Mouse (Mus musculus) heart, postnatal 0 days (tissue): ENCODE measurements around the gene Wwox.

ENCODE experiments used
- CTCF ChIP-seq: IDR thresholded peaks from 2 replicates; pipeline ENCODE4 v1.5.1; 2016; ENCODE audit warnings: antibody characterized with exemption, control low read depth, low read depth
- EP300 ChIP-seq: IDR thresholded peaks from 2 replicates; pipeline ENCODE4 v1.6.1; 2016; ENCODE audit warnings: antibody characterized with exemption, low read depth

GRCm38 (mm10) chr8:114779002-114779401 lies 339.5 kb downstream of the Wwox start:
- no peak for TF ChIP-seq CTCF
- no peak for TF ChIP-seq EP300
